Mouse (Mus musculus): ENCODE data around the gene Ptger1.

Ptger1 gene

GRCm38 (mm10) chr8:83672936-83673335 lies 6.5 kb downstream of the Ptger1 start:
- TF ChIP-seq POU5F1 (IDR thresholded peaks at IDR 0.05; ENCODE audit: borderline replicate concordance, low read length) (no peak), NANOG (IDR thresholded peaks at IDR 0.05; ENCODE audit: borderline replicate concordance, low read length) (no peak), CTCF (conservative IDR thresholded peaks at IDR 0.05; ENCODE audit: low read length) (no peak)
- Histone ChIP-seq H3K4me3 (replicated peaks; ENCODE audit: low read length) (no peak overlapping the region), H3K36me3 (ENCODE audit: insufficient read depth, low read length) (peaks cover 54% of the 10 kb centered on the region), H3K4me1 (replicated peaks; ENCODE audit: low read depth, low read length) (peaks cover 45% of the 10 kb centered on the region), H3K27me3 (ENCODE audit: insufficient read depth, low read length) (peaks cover 12% of the 10 kb centered on the region), H3K9me3 (ENCODE audit: low read length) (no peaks in the 10 kb centered on the region)

GRCm38 (mm10) chr8:83674497-83674896 lies 8.0 kb downstream of the Ptger1 start:
- H3K4me1 ChIP-seq (replicated peaks; ENCODE audit: low read depth, low read length) = peaks cover 40% of the 10 kb centered on the region
- peaks cover 59% of the 10 kb centered on the region for H3K36me3 ChIP-seq (ENCODE audit: insufficient read depth, low read length)
- no peaks in the 10 kb centered on the region for H3K9me3 ChIP-seq (ENCODE audit: low read length)
- TF ChIP-seq POU5F1 (IDR thresholded peaks at IDR 0.05; ENCODE audit: borderline replicate concordance, low read length) = no peak
- TF ChIP-seq CTCF (conservative IDR thresholded peaks at IDR 0.05; ENCODE audit: low read length) = no peak
- no peak for TF ChIP-seq NANOG (IDR thresholded peaks at IDR 0.05; ENCODE audit: borderline replicate concordance, low read length)
- H3K4me3 ChIP-seq (replicated peaks; ENCODE audit: low read length) = no peak overlapping the region
- peaks cover 5% of the 10 kb centered on the region; the same call in 1 of the 2 replicates for H3K27me3 ChIP-seq (ENCODE audit: insufficient read depth, low read length)

- H3K4me3 ChIP-seq (replicated peaks; ENCODE audit: low read length) = no peak overlapping the region
- H3K36me3 ChIP-seq (ENCODE audit: insufficient read depth, low read length) = peaks cover 61% of the 10 kb centered on the region
- TF ChIP-seq CTCF (conservative IDR thresholded peaks at IDR 0.05; ENCODE audit: low read length) (no peak), POU5F1 (IDR thresholded peaks at IDR 0.05; ENCODE audit: borderline replicate concordance, low read length) (no peak), NANOG (IDR thresholded peaks at IDR 0.05; ENCODE audit: borderline replicate concordance, low read length) (no peak)
- peaks cover 23% of the 10 kb centered on the region for H3K4me1 ChIP-seq (replicated peaks; ENCODE audit: low read depth, low read length)
- H3K9me3 ChIP-seq (ENCODE audit: low read length) = no peaks in the 10 kb centered on the region
- H3K27me3 ChIP-seq (ENCODE audit: insufficient read depth, low read length) = no peaks in the 10 kb centered on the region
Observed at GRCm38 (mm10) chr8:83679866-83680265, 13.4 kb downstream of the Ptger1 start.

- H3K4me1 ChIP-seq (replicated peaks; ENCODE audit: low read depth, low read length) = peaks cover 23% of the 10 kb centered on the region
- peaks cover 65% of the 10 kb centered on the region for H3K36me3 ChIP-seq (ENCODE audit: insufficient read depth, low read length)
- TF ChIP-seq NANOG (IDR thresholded peaks at IDR 0.05; ENCODE audit: borderline replicate concordance, low read length) (no peak), POU5F1 (IDR thresholded peaks at IDR 0.05; ENCODE audit: borderline replicate concordance, low read length) (no peak), CTCF (conservative IDR thresholded peaks at IDR 0.05; ENCODE audit: low read length) (no peak)
- no peak overlapping the region for H3K4me3 ChIP-seq (replicated peaks; ENCODE audit: low read length)
- no peaks in the 10 kb centered on the region for H3K27me3 ChIP-seq (ENCODE audit: insufficient read depth, low read length)
- no peaks in the 10 kb centered on the region for H3K9me3 ChIP-seq (ENCODE audit: low read length)
Observed at GRCm38 (mm10) chr8:83680603-83681002, 14.1 kb downstream of the Ptger1 start.

- TF ChIP-seq CTCF (conservative IDR thresholded peaks at IDR 0.05; ENCODE audit: low read length) (no peak), NANOG (IDR thresholded peaks at IDR 0.05; ENCODE audit: borderline replicate concordance, low read length) (no peak), POU5F1 (IDR thresholded peaks at IDR 0.05; ENCODE audit: borderline replicate concordance, low read length) (no peak)
- no peaks in the 10 kb centered on the region for H3K9me3 ChIP-seq (ENCODE audit: low read length)
Observed at GRCm38 (mm10) chr8:83681099-83681498, 14.6 kb downstream of the Ptger1 start.

GRCm38 (mm10) chr8:83684517-83684916 lies 18.0 kb downstream of the Ptger1 start:
- Histone ChIP-seq H3K4me1 (replicated peaks; ENCODE audit: low read depth, low read length) (peaks cover 18% of the 10 kb centered on the region), H3K27me3 (ENCODE audit: insufficient read depth, low read length) (no peaks in the 10 kb centered on the region), H3K4me3 (replicated peaks; ENCODE audit: low read length) (no peak overlapping the region), H3K36me3 (ENCODE audit: insufficient read depth, low read length) (peaks cover 52% of the 10 kb centered on the region), H3K9me3 (ENCODE audit: low read length) (no peaks in the 10 kb centered on the region)
- TF ChIP-seq NANOG (IDR thresholded peaks at IDR 0.05; ENCODE audit: borderline replicate concordance, low read length) (no peak), CTCF (conservative IDR thresholded peaks at IDR 0.05; ENCODE audit: low read length) (no peak), POU5F1 (IDR thresholded peaks at IDR 0.05; ENCODE audit: borderline replicate concordance, low read length) (no peak)

More at GRCm38 (mm10) chr8:83681099-83681498, 14.6 kb downstream of the Ptger1 start:
- Histone ChIP-seq H3K4me1 (replicated peaks; ENCODE audit: low read depth, low read length) (peaks cover 23% of the 10 kb centered on the region), H3K4me3 (replicated peaks; ENCODE audit: low read length) (no peak overlapping the region), H3K27me3 (ENCODE audit: insufficient read depth, low read length) (no peaks in the 10 kb centered on the region), H3K36me3 (ENCODE audit: insufficient read depth, low read length) (peaks cover 68% of the 10 kb centered on the region)

GRCm38 (mm10) chr8:83689264-83689663 lies 22.8 kb downstream of the Ptger1 start:
- no peaks in the 10 kb centered on the region for H3K9me3 ChIP-seq (ENCODE audit: low read length)
- TF ChIP-seq CTCF (conservative IDR thresholded peaks at IDR 0.05; ENCODE audit: low read length) = no peak
- no peak for TF ChIP-seq POU5F1 (IDR thresholded peaks at IDR 0.05; ENCODE audit: borderline replicate concordance, low read length)

GRCm38 (mm10) chr8:83693609-83694236 lies 27.2 kb downstream of the Ptger1 start:
- Histone ChIP-seq H3K27me3 (ENCODE audit: insufficient read depth, low read length) (peaks cover 24% of the 10 kb centered on the region), H3K9me3 (ENCODE audit: low read length) (no peaks in the 10 kb centered on the region), H3K36me3 (ENCODE audit: insufficient read depth, low read length) (peaks cover 32% of the 10 kb centered on the region), H3K4me3 (replicated peaks; ENCODE audit: low read length) (no peak overlapping the region), H3K4me1 (replicated peaks; ENCODE audit: low read depth, low read length) (peaks cover 52% of the 10 kb centered on the region)
- TF ChIP-seq NANOG (IDR thresholded peaks at IDR 0.05; ENCODE audit: borderline replicate concordance, low read length) = no peak
- no peak for TF ChIP-seq CTCF (conservative IDR thresholded peaks at IDR 0.05; ENCODE audit: low read length)

More at GRCm38 (mm10) chr8:83689264-83689663, 22.8 kb downstream of the Ptger1 start:
- H3K27me3 ChIP-seq (ENCODE audit: insufficient read depth, low read length) = no peaks in the 10 kb centered on the region
- H3K4me3 ChIP-seq (replicated peaks; ENCODE audit: low read length) = no peak overlapping the region
- H3K4me1 ChIP-seq (replicated peaks; ENCODE audit: low read depth, low read length) = peaks cover 25% of the 10 kb centered on the region
- peaks cover 49% of the 10 kb centered on the region for H3K36me3 ChIP-seq (ENCODE audit: insufficient read depth, low read length)
